Mouse (Mus musculus) lung, embryonic 16.5 days (tissue): ENCODE data around the gene Zfp988. TPM values are rescaled to one million over a fixed set of nuclear protein-coding genes. Genes with fewer than 3 reads are reported as not detected.
"Not testable (repeated sequence)": the region's sequence is repeated elsewhere in the genome, so short reads cannot be mapped to it uniquely, and the experiment has no call there.

Experiments used
- ATAC-seq: fragments of 200-750 bp; cut with Nextera tagmentation; 2 replicates; pipeline ENCODE4 v1.8.0; 2017; ENCODE audit warnings: low read depth, mild to moderate bottlenecking, moderate library complexity
- H3K27ac ChIP-seq: fragments of 300-500 bp; sonication (generic); 2 replicates; pipeline ENCODE4 v1.5.1; 2014; ENCODE audit warnings: mild to moderate bottlenecking, control low read depth, low read length
- H3K27me3 ChIP-seq: fragments of 300-500 bp; sonication (generic); 2 replicates; pipeline ENCODE4 v1.6.1; 2014; ENCODE audit warnings: low read depth, low read length, mixed read lengths; ENCODE audit not compliant: control insufficient read depth, insufficient read depth
- H3K36me3 ChIP-seq: fragments of 300-500 bp; sonication (generic); 2 replicates; pipeline ENCODE4 v1.6.1; 2014; ENCODE audit warnings: low read length; ENCODE audit not compliant: control insufficient read depth, insufficient read depth
- H3K4me1 ChIP-seq: fragments of 300-500 bp; sonication (generic); replicated peaks from 2 replicates; pipeline ENCODE4 v1.6.1; 2014; ENCODE audit warnings: low read length, mixed read lengths; ENCODE audit not compliant: control insufficient read depth, insufficient read depth
- H3K4me2 ChIP-seq: fragments of 300-500 bp; sonication (generic); 2 replicates; pipeline ENCODE4 v1.6.1; 2014; ENCODE audit warnings: low read depth, low read length, control low read depth
- H3K4me3 ChIP-seq: fragments of 300-500 bp; sonication (generic); 2 replicates; pipeline ENCODE4 v1.5.1; 2014; ENCODE audit warnings: mild to moderate bottlenecking, low read length, control low read depth
- H3K9ac ChIP-seq: fragments of 300-500 bp; sonication (generic); 2 replicates; pipeline ENCODE4 v1.6.1; 2014; ENCODE audit warnings: low read length, control low read depth
- H3K9me3 ChIP-seq: fragments of 300-500 bp; sonication (generic); 2 replicates; pipeline ENCODE4 v1.6.1; 2016; ENCODE audit warnings: low read length; ENCODE audit not compliant: control insufficient read depth
- WGBS: fragments of 180-500 bp; shearing (Covaris S2); extraction: QIAGEN DNeasy Blood & Tissue Kit; methylation state at CpG from one replicate; pipeline ENCODE4 v1.1.7; 2014; 5-methylcytosine and 5-hydroxymethylcytosine counted together
- polyA plus RNA-seq: library from polyadenylated mRNA; unstranded; fragments of >200 nt; fragmentation: Nextera tagmentation; extraction: Ambion mirVana; gene quantifications from 2 replicates; pipeline ENCODE4 v1.2.1, GENCODE M21; 2015

Zfp988 gene
- polyA plus RNA-seq, 1 experiment from 2014 or later, result 0.06 TPM

- not testable (repeated sequence) for H3K9me3 ChIP-seq, H3K36me3 ChIP-seq, ATAC-seq, H3K27me3 ChIP-seq, H3K4me1 ChIP-seq, H3K27ac ChIP-seq, H3K9ac ChIP-seq, H3K4me2 ChIP-seq, H3K4me3 ChIP-seq
- WGBS, result 73% methylated on average over 2 of the region's 4 CpGs
These were observed 77.7 kb downstream of the Zfp988 start for GRCm38 (mm10) chr4:147383199-147383598.

Other genes with a start within 250 kb of the Zfp988 start
- gene Zfp991, start 173.6 kb upstream of the Zfp988 start, polyA plus RNA-seq, result 2.9 and 3.8 TPM in 2 replicates
- 0.25 TPM in 1 of 2 replicates, not detected in the other for gene Zfp978, start 55.6 kb downstream of the Zfp988 start, polyA plus RNA-seq
- gene Zfp982, start 186.7 kb downstream of the Zfp988 start, polyA plus RNA-seq, result 3.7 and 4.7 TPM in 2 replicates
- 0.08 and 0.10 TPM in 2 replicates for gene Gm16503, start 234.5 kb downstream of the Zfp988 start, polyA plus RNA-seq
- gene Zfp985, start 247.6 kb downstream of the Zfp988 start, polyA plus RNA-seq, result 0.15 and 0.31 TPM in 2 replicates